Mouse (Mus musculus) stomach, embryonic 16.5 days (tissue): ENCODE measurements around the gene Zfp952. TPM values are rescaled to one million over a fixed set of nuclear protein-coding genes. Genes with fewer than 3 reads are reported as not detected.
A peak's percentile ranks its signal among the peaks of the same experiment; 100 is the strongest.
"Not testable (repeated sequence)": the region's sequence is repeated elsewhere in the genome, so short reads cannot be mapped to it uniquely, and the experiment has no call there.

Experiments used
- ATAC-seq: fragments of 200-750 bp; cut with Nextera tagmentation; 2 replicates; pipeline ENCODE4 v1.8.0; 2017; ENCODE audit warnings: moderate number of reproducible peaks, moderate TSS enrichment; ENCODE audit not compliant: insufficient read depth, low FRiP score
- H3K27ac ChIP-seq: fragments of 300-500 bp; sonication (generic); 2 replicates; pipeline ENCODE4 v1.5.1; 2014; ENCODE audit warnings: low read length
- H3K27me3 ChIP-seq: fragments of 300-500 bp; sonication (generic); 2 replicates; pipeline ENCODE4 v1.6.1; 2014; ENCODE audit warnings: low read length, control low read depth, mixed read lengths; ENCODE audit not compliant: control insufficient read depth, insufficient read depth
- H3K36me3 ChIP-seq: fragments of 300-500 bp; sonication (generic); 2 replicates; pipeline ENCODE4 v1.6.1; 2014; ENCODE audit warnings: low read length; ENCODE audit not compliant: control insufficient read depth, insufficient read depth
- H3K4me1 ChIP-seq: fragments of 300-500 bp; sonication (generic); 2 replicates; pipeline ENCODE4 v1.6.1; 2014; ENCODE audit warnings: low read length, control low read depth, mixed read lengths; ENCODE audit not compliant: control insufficient read depth, insufficient read depth
- H3K4me2 ChIP-seq: fragments of 300-500 bp; sonication (generic); 2 replicates; pipeline ENCODE4 v1.6.1; 2014; ENCODE audit warnings: low read depth, low read length, mixed read lengths
- H3K4me3 ChIP-seq: fragments of 300-500 bp; sonication (generic); replicated peaks from 2 replicates; pipeline ENCODE4 v1.5.1; 2014; ENCODE audit warnings: mild to moderate bottlenecking, low read length
- H3K9ac ChIP-seq: fragments of 300-500 bp; sonication (generic); 2 replicates; pipeline ENCODE4 v1.6.1; 2014; ENCODE audit warnings: low read length
- H3K9me3 ChIP-seq: fragments of 300-500 bp; sonication (generic); replicated peaks from 2 replicates; pipeline ENCODE4 v1.6.1; 2016; ENCODE audit warnings: low read length, control low read depth; ENCODE audit not compliant: control insufficient read depth
- WGBS: fragments of 180-500 bp; shearing (Covaris S2); extraction: QIAGEN DNeasy Blood & Tissue Kit; methylation state at CpG from one replicate; pipeline ENCODE4 v1.1.7; 2014; 5-methylcytosine and 5-hydroxymethylcytosine counted together
- polyA plus RNA-seq: library from polyadenylated mRNA; unstranded; fragments of >200 nt; fragmentation: Nextera tagmentation; extraction: Ambion mirVana; gene quantifications from 2 replicates; pipeline ENCODE4 v1.2.1, GENCODE M21; 2015

The Zfp952 gene
- polyA plus RNA-seq, 1 experiment from 2014 or later: 11.8 TPM

DNA sequence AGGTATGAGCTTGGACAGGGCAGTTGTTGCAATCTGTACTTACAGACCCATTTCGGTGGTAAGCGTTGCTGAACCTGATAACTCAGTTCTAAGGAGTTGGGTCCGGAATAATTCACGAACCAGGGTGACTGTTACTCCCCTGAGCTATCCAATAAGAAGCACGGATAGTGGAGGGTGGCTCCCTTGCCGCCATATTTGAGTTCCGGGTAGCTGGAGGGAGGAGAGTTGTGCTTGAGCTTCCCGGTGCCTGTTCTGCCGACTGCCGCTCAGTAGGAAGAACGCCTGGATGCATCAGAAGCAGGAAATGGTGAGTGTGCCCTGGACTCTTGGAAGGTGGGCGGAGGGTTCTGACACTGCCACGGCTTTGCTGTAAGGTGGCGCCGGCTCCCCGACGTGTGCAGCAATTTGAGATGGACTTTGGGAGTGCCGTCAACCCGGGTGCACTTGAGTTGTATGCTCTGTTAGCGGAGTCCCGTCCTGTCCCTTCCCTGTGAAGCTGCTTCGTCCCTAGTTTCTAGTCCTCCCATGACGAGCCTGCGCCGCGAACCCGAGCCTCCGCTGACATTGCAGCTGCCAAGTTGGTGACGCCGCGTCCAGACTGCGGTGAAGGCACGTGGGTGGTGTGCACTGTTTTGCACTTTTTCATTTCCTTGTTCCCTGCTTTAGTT, 27.2 kb upstream of the Zfp952 start, which contains the start of gene Zfp472:
Zfp472 (plus strand) TSS at position 192 of the 668 bp plus-strand sequence.
- peak within 1 kb of the TSS; percentile 88 for H3K4me3 ChIP-seq
- H3K27me3 ChIP-seq: no peaks in the 10 kb centered on the region
- ATAC-seq: peak; percentile 99
- H3K36me3 ChIP-seq: no peaks in the 10 kb centered on the region
- under 1% methylated on average over 33 of the region's 33 CpGs for WGBS
- H3K27ac ChIP-seq: peak within 1 kb of the TSS; percentile 96
- H3K9ac ChIP-seq: peak within 1 kb of the TSS; percentile 89
- H3K9me3 ChIP-seq: no peaks in the 10 kb centered on the region
- peaks cover 15% of the 10 kb centered on the region for H3K4me1 ChIP-seq
- H3K4me2 ChIP-seq: peak within 1 kb of the TSS; percentile 90

DNA sequence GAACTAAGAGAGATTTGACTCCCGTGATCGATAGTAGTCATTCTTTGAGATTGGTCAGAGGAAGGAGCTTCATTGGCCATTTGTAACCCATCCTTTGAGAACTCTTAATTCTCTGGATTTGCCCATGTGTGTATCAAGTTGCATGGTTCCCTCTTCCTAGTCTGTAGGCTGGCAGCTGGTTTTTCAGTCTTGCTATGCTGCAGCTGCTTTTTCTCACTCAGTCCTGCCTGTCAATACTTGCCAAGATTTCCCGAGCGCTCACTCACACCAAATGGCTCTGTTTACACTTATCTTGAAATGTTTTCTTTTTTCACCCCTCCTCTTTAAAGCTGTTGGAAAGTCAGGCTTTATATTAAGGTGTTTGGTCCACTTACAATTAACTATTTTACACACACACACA, 11.6 kb upstream of the Zfp952 start:
- 67% methylated on average over 4 of the region's 4 CpGs for WGBS
- Histone ChIP-seq H3K9ac (no peak overlapping the region), H3K27me3 (no peaks in the 10 kb centered on the region), H3K4me1 (no peaks in the 10 kb centered on the region), H3K4me3 (no peak overlapping the region), H3K9me3 (no peaks in the 10 kb centered on the region), H3K27ac (no peak overlapping the region), H3K36me3 (peaks cover 21% of the 10 kb centered on the region), H3K4me2 (no peak overlapping the region)
- ATAC-seq: no peak

DNA sequence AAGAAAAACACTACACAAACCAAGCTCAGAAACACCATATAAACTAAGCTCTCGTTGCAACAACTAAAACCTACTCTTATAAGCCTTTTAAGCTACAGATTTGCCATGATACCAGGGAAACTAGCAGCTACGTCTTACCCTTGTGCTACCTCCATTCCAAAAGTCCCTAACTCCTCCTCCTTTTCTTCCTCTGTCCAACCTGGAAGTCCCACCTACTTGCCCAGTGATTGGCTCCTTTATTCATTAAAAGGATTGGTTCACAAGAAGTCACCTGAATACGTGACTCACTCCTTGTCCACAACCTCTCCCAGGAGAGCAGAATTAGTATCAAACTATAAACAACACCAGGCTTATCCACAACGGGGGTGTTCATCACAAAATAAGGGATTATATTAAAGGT, 6.6 kb upstream of the Zfp952 start:
- H3K36me3 ChIP-seq: no peaks in the 10 kb centered on the region
- no peak overlapping the region for H3K9ac ChIP-seq
- H3K9me3 ChIP-seq: no peaks in the 10 kb centered on the region
- 71% methylated on average over 4 of the region's 4 CpGs for WGBS
- no peak for ATAC-seq
- no peaks in the 10 kb centered on the region for H3K4me1 ChIP-seq
- H3K27ac ChIP-seq: no peak overlapping the region
- H3K27me3 ChIP-seq: no peaks in the 10 kb centered on the region
- no peak overlapping the region for H3K4me3 ChIP-seq
- no peak overlapping the region for H3K4me2 ChIP-seq

DNA sequence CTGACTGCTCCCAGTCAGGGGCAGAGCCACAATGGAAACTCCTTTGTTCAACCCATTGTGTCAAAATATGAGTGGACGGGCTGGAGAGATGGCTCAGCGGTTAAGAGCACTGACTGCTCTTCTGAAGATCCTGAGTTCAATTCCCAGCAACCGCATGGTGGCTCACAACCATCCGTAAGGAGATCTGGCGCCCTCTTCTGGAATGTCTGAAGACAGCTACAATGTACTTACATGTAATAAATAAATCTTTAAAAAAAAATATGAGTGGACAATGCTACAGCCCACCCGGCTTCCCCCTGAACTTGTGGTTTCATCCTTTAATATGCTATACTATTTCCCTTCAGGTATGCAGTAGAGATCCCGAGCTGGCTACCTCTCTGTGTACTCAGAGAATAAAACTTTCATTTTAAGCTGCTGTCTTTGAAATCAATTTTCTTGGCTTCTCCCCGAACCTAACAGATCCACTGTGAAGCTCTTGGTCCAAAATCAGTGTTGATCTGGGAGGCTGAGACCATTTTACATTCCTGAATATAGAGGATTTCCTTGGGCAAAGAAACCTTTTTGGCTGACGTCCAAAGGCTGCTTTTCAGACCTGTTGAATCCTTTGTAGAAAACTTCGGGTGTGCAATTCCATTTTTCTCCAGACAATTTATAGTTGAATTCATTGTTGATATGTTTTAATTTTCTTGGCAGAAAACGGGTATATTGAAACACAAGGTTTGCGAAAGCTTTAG, 797 bp upstream of the Zfp952 start:
- 60% methylated on average over 12 of the region's 12 CpGs for WGBS
- H3K27me3 ChIP-seq: no peaks in the 10 kb centered on the region
- peak overlapping the region; percentile 83 for H3K9ac ChIP-seq
- H3K4me2 ChIP-seq: peak overlapping the region; percentile 86
- H3K9me3 ChIP-seq: no peaks in the 10 kb centered on the region
- no peak overlapping the region for H3K27ac ChIP-seq
- peak overlapping the region; percentile 76 for H3K4me3 ChIP-seq
- peaks cover 6% of the 10 kb centered on the region for H3K4me1 ChIP-seq
- ATAC-seq: no peak
- H3K36me3 ChIP-seq: peaks cover 6% of the 10 kb centered on the region

DNA sequence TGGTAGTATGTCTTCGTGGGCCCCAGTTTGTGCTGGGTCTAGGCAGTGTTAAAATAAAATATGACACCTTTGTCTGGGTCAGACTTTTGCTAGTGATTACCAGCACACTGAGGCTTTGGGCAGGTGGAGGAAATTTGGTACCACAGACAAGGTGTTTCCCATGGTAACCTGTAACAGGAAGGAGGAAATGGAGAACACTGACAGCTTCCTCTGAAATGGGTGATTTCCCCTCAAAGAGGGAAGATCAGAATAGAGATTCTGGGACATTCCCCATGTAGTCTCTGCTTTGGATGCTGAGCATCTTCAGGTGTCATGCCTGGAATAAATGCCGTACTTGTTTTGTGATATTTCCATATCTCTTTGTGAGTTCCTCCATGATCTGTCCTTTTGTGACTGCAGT, 5.6 kb downstream of the Zfp952 start:
- Histone ChIP-seq H3K27me3 (no peaks in the 10 kb centered on the region), H3K9ac (no peak overlapping the region), H3K27ac (no peak overlapping the region), H3K9me3 (peaks cover 11% of the 10 kb centered on the region), H3K4me2 (no peak overlapping the region), H3K4me1 (peaks cover 6% of the 10 kb centered on the region), H3K4me3 (no peak overlapping the region), H3K36me3 (peaks cover 31% of the 10 kb centered on the region)
- ATAC-seq: no peak
- WGBS: 92% methylated on average over 2 of the region's 2 CpGs

DNA sequence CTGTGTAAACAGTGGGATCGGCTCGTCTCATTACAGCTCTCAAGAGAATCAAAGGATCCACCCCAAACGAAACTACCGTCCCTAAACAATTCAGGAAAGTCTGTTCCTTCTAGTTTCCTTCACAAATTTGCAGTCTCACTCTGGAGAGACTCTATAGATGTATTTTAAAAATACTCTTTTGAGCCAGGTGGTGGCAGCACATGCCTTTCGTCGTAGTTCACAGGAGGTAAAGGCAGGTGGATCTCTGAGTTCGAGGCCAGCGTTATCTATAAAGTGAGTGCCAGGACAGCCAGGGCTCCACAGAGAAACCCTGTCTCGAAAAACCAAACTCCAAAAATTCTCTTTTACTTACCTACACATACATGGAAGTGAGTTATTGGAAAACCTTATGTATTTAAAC, 15.4 kb downstream of the Zfp952 start:
- no peak overlapping the region for H3K4me3 ChIP-seq

DNA sequence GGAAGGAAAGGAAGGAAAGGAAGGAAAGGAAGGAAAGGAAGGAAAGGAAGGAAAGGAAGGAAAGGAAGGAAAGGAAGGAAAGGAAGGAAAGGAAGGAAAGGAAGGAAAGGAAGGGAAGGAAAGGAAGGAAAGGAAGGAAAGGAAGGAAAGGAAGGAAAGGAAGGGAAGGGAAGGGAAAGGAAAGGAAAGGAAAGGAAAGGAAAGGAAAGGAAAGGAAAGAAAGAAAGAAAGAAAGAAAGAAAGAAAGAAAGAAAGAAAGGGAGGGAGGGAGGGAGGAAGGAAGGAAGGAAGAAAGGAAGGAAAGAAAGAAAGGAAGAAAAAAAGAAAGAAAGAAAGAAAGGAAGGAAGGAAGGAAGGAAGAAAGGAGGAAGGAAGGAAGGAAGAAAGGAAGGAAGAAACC, 27.5 kb downstream of the Zfp952 start:
- H3K4me1 ChIP-seq, H3K27ac ChIP-seq, H3K4me2 ChIP-seq, H3K27me3 ChIP-seq, ATAC-seq, H3K9ac ChIP-seq, H3K4me3 ChIP-seq: not testable (repeated sequence)
- peaks cover 42% of the 10 kb centered on the region for H3K9me3 ChIP-seq
- peaks cover 53% of the 10 kb centered on the region for H3K36me3 ChIP-seq

More for the DNA sequence above, 15.4 kb downstream of the Zfp952 start:
- Histone ChIP-seq H3K36me3 (peaks cover 21% of the 10 kb centered on the region), H3K4me1 (no peaks in the 10 kb centered on the region), H3K27ac (no peak overlapping the region), H3K4me2 (no peak overlapping the region), H3K27me3 (no peaks in the 10 kb centered on the region), H3K9ac (no peak overlapping the region), H3K9me3 (peaks cover 12% of the 10 kb centered on the region)
- no peak for ATAC-seq
- WGBS: 45% methylated on average over 9 of the region's 9 CpGs

DNA sequence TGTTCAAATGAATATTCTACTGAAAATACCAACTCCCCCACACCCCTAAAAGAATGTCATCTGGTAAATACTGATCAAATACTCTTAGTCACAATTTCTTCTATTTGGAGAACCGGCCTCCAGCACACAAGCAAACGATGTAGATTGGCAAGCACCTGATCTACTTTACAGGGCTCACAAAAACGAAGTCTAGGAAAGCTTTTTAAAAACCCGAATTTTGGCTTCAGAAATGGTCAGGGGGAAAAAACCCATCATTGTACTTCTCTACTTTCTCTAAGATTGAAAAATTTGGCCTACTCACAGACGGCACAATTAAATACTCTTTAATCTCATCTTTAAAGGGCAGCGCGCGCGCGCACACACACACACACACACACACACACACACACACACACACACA, 39.4 kb downstream of the Zfp952 start:
- H3K27ac ChIP-seq: peak overlapping the region; percentile 42; the same call in 1 of the 2 replicates

More for the DNA sequence above, 39.4 kb downstream of the Zfp952 start:
- Histone ChIP-seq H3K27me3 (no peaks in the 10 kb centered on the region), H3K9ac (peak overlapping the region; percentile 94), H3K4me2 (peak overlapping the region; percentile 68), H3K4me3 (peak overlapping the region; percentile 96), H3K36me3 (peaks cover 3% of the 10 kb centered on the region), H3K4me1 (peaks cover 4% of the 10 kb centered on the region), H3K9me3 (peaks cover 6% of the 10 kb centered on the region; the same call in 1 of the 2 replicates)
- no peak for ATAC-seq
- WGBS: 8% methylated on average over 10 of the region's 10 CpGs
